ENCODE assay signal across 16 mouse cellular contexts in the genomic region with DNA sequence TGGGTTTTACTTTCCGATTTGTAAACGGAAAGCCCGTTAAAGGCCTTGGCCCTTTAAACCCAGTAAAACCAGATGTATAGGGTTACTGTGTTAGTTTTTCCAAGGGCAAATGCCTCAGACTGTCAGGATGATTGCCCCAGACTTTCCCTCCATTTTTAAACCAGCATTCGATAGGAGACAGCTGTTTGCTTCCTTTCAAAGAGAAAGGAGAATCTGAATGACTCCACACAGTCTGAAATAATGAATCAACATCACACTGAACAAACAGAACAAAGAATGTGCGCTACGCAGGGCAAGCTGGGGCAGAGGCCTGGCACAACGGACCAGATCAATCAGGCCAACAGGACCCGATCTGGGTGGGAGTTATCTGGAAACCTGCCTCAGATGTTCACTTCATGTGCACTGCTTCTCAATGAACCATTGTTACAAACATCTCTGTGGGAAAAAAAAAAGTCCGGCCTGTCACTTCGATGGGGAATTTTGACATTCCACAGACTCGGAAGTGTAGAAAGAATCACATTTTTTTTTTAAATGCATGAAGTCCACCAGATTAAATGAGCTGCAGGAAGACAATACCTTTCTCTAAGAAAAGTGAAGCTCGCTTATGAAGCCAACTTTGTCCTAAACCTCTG.
DNase-seq lines count a peak whose midpoint lies in the region; ATAC-seq and TF ChIP-seq lines count a peak whose summit lies in the region.
"Had no signal": no experiment of that assay in that cellular context is flagged by ENCODE, and none has a peak within 500 bp of the region (broad histone marks: within the 10 kb centered on the region; RNA-seq: fewer than 3 reads in every experiment).

No protein-coding gene starts in this region.

- peaks cover 41% of the 10 kb centered on the region for H3K4me1 ChIP-seq in heart, embryonic 13.5 days
- peaks cover 15% of the 10 kb centered on the region for H3K4me1 ChIP-seq in lung, embryonic 14.5 days (ENCODE audit: insufficient read depth)
- peaks cover 7% of the 10 kb centered on the region; the same call in 1 of the 2 replicates for H3K4me1 ChIP-seq in embryonic facial prominence, embryonic 14.5 days (ENCODE audit: control insufficient read depth, insufficient read depth, low read length)

- no peak overlapping the region for H3K4me2 ChIP-seq in heart, embryonic 13.5 days
- no peak overlapping the region for H3K4me2 ChIP-seq in lung, embryonic 14.5 days
- H3K4me2 ChIP-seq in embryonic facial prominence, embryonic 14.5 days (ENCODE audit: low read depth, low read length) = no peak overlapping the region
- H3K4me2 ChIP-seq: embryonic facial prominence, embryonic 15.5 days; hindbrain, embryonic 14.5 days; limb, embryonic 15.5 days had no signal

- no peak for ATAC-seq in heart, embryonic 13.5 days (ENCODE audit: extremely low read depth, insufficient number of reproducible peaks, low FRiP score, low TSS enrichment)
- peak; percentile 47 for ATAC-seq in lung, embryonic 14.5 days (ENCODE audit: insufficient read depth)
- ATAC-seq in embryonic facial prominence, embryonic 14.5 days (ENCODE audit: low read depth) = peak; percentile 70; the same call in 1 of the 2 replicates

- no peaks in the 10 kb centered on the region for H3K36me3 ChIP-seq in heart, embryonic 13.5 days
- H3K36me3 ChIP-seq in lung, embryonic 14.5 days (ENCODE audit: insufficient read depth) = no peaks in the 10 kb centered on the region
- no peaks in the 10 kb centered on the region for H3K36me3 ChIP-seq in embryonic facial prominence, embryonic 14.5 days (ENCODE audit: control insufficient read depth, insufficient read depth, low read length)
- H3K36me3 ChIP-seq: embryonic facial prominence, embryonic 15.5 days; limb, embryonic 15.5 days had no signal

- intact Hi-C loops in heart, postnatal 10 days (cut with DNase I) = no loop called here

- no peak overlapping the region for H3K9ac ChIP-seq in heart, embryonic 13.5 days
- 0 out of 2 replicates have a peak overlapping the region, but pooled peaks have one; percentile 2 for H3K9ac ChIP-seq in lung, embryonic 14.5 days
- H3K9ac ChIP-seq in embryonic facial prominence, embryonic 14.5 days (ENCODE audit: low read depth, low read length) = no peak overlapping the region
- H3K9ac ChIP-seq: embryonic facial prominence, embryonic 15.5 days; hindbrain, embryonic 14.5 days; limb, embryonic 15.5 days had no signal

- peak overlapping the region; percentile 39 for H3K27ac ChIP-seq in heart, embryonic 13.5 days (replicated peaks)
- H3K27ac ChIP-seq in lung, embryonic 14.5 days (ENCODE audit: low read depth) = peak overlapping the region; percentile 59
- no peak overlapping the region for H3K27ac ChIP-seq in embryonic facial prominence, embryonic 14.5 days (replicated peaks; ENCODE audit: low read depth, low read length)
- H3K27ac ChIP-seq: embryonic facial prominence, embryonic 15.5 days; hindbrain, embryonic 14.5 days; left cerebral cortex, adult 2 months; limb, embryonic 15.5 days; macrophage had no signal

- 52% methylated on average over 12 of the region's 12 CpGs for WGBS in heart, embryonic 13.5 days
- 16% methylated on average over 12 of the region's 12 CpGs for WGBS in lung, embryonic 14.5 days
- WGBS in embryonic facial prominence, embryonic 14.5 days = 26% methylated on average over 12 of the region's 12 CpGs

- no peaks in the 10 kb centered on the region for H3K27me3 ChIP-seq in heart, embryonic 13.5 days (replicated peaks)
- no peaks in the 10 kb centered on the region for H3K27me3 ChIP-seq in lung, embryonic 14.5 days (ENCODE audit: insufficient read depth, low read length)
- H3K27me3 ChIP-seq in embryonic facial prominence, embryonic 14.5 days (replicated peaks; ENCODE audit: control insufficient read depth, insufficient read depth, low read length) = no peaks in the 10 kb centered on the region
- H3K27me3 ChIP-seq: embryonic facial prominence, embryonic 15.5 days had no signal

- no peak for TF ChIP-seq CTCF in lung, embryonic 14.5 days (IDR thresholded peaks at IDR 0.05; ENCODE audit: low read depth)

- no peak overlapping the region for H3K4me3 ChIP-seq in heart, embryonic 13.5 days
- H3K4me3 ChIP-seq in lung, embryonic 14.5 days (ENCODE audit: low read depth, low read length) = no peak overlapping the region
- H3K4me3 ChIP-seq in embryonic facial prominence, embryonic 14.5 days (ENCODE audit: low read depth, low read length) = no peak overlapping the region
- H3K4me3 ChIP-seq: embryonic facial prominence, embryonic 15.5 days; left cerebral cortex, adult 2 months; limb, embryonic 15.5 days had no signal

- no peaks in the 10 kb centered on the region; the same call in 1 of the 2 replicates for H3K9me3 ChIP-seq in heart, embryonic 13.5 days
- no peaks in the 10 kb centered on the region for H3K9me3 ChIP-seq in lung, embryonic 14.5 days (ENCODE audit: low read depth, low read length)
- H3K9me3 ChIP-seq in embryonic facial prominence, embryonic 14.5 days (ENCODE audit: control insufficient read depth, low read length) = no peaks in the 10 kb centered on the region
- H3K9me3 ChIP-seq: embryonic facial prominence, embryonic 15.5 days; limb, embryonic 15.5 days had no signal

- no peak for DNase-seq in heart, postnatal 10 days
- DNase-seq in lung, embryonic 14.5 days = peak; percentile 44
- no peak for DNase-seq in lung, postnatal 14 days
- DNase-seq in embryo, embryonic 10.5 days (ENCODE audit: low spot score) = peak; percentile 70
- peak; percentile 57 for DNase-seq in embryonic facial prominence, embryonic 14.5 days (ENCODE audit: low spot score)
- DNase-seq in gastrocnemius, postnatal 10 days = no peak
- no peak for DNase-seq in frontal cortex, postnatal 14 days (ENCODE audit: low spot score in 2 of 2)
- DNase-seq: cerebellum, adult 18-20 months; heart, adult 18-20 months; right cerebral cortex, postnatal 4 days had no signal

Comparison
In these comparisons a context has a peak if more than half of its experiments do, and no peak if none do; other contexts are left out.
1. DNase-seq: peak in lung, embryonic 14.5 days (single experiment), embryo, embryonic 10.5 days (single experiment) and embryonic facial prominence, embryonic 14.5 days (single experiment); none in heart, postnatal 10 days (0 of 2), lung, postnatal 14 days (single experiment), gastrocnemius, postnatal 10 days (single experiment) and frontal cortex, postnatal 14 days (0 of 2).